Mouse (Mus musculus): ENCODE measurements at regions not wholly inside any gene's neighbourhood (a gene's known extent, or its start where the extent isn't known, plus 50 kb on each side); places are given as distances from the start of the nearest gene placed in this dataset.
A peak's percentile ranks its signal among the peaks of the same experiment; 100 is the strongest.

GRCm38 (mm10) chr5:99165807-99166360 lies 128.7 kb upstream of the Prkg2 start:
- DNase-seq (ENCODE audit: low spot score): no peak

GRCm38 (mm10) chr5:99157973-99158372 lies 120.8 kb upstream of the Prkg2 start:
- peak; percentile 81 for DNase-seq (ENCODE audit: low spot score)

GRCm38 (mm10) chr5:99153269-99153850 lies 116.2 kb upstream of the Prkg2 start:
- DNase-seq (ENCODE audit: low spot score): no peak

- no peak for DNase-seq (ENCODE audit: low spot score)
These were observed 115.1 kb upstream of the Prkg2 start for GRCm38 (mm10) chr5:99152299-99152698.

GRCm38 (mm10) chr5:99149904-99150303 lies 112.8 kb upstream of the Prkg2 start:
- no peak for DNase-seq (ENCODE audit: low spot score)

GRCm38 (mm10) chr5:99132670-99133069 lies 95.5 kb upstream of the Prkg2 start:
- DNase-seq (ENCODE audit: low spot score): no peak

- DNase-seq (ENCODE audit: low spot score): no peak
These were observed 91.5 kb upstream of the Prkg2 start for GRCm38 (mm10) chr5:99128628-99129027.

GRCm38 (mm10) chr5:99125418-99125817 lies 88.3 kb upstream of the Prkg2 start:
- no peak for DNase-seq (ENCODE audit: low spot score)

GRCm38 (mm10) chr5:99111755-99112154 lies 74.6 kb upstream of the Prkg2 start:
- no peak for DNase-seq (ENCODE audit: low spot score)

- peak; percentile 11 for DNase-seq (ENCODE audit: low spot score)
These were observed 74.1 kb upstream of the Prkg2 start for GRCm38 (mm10) chr5:99111235-99111634.

- DNase-seq (ENCODE audit: low spot score): no peak
These were observed 62.6 kb upstream of the Prkg2 start for GRCm38 (mm10) chr5:99099727-99100116.

GRCm38 (mm10) chr5:99099014-99099726 lies 62.0 kb upstream of the Prkg2 start:
- DNase-seq (ENCODE audit: low spot score): no peak
